Mouse (Mus musculus) testis, postnatal 10 days (tissue): Measurements from ENCODE around the gene Ccdc85b.
"Not testable (repeated sequence)": the region's sequence is repeated elsewhere in the genome, so short reads cannot be mapped to it uniquely, and the experiment has no call there.

Experiments used
- DNase-seq: peaks from one replicate; pipeline ENCODE4 v3.0.0; 2021; ENCODE audit warnings: low spot score

Ccdc85b gene

GRCm38 (mm10) chr19:5457746-5458442 lies at the start of gene Ccdc85b:
Gene Ccdc85b, minus strand, starts transcription at chr19:5457894.
- no peak for DNase-seq

GRCm38 (mm10) chr19:5503687-5504086 lies 46.0 kb upstream of the Ccdc85b start, which contains the start of gene 1700020D05Rik:
Gene 1700020D05Rik, minus strand, starts transcription at chr19:5503787.
- no peak for DNase-seq

GRCm38 (mm10) chr19:5500330-5500875 lies 42.7 kb upstream of the Ccdc85b start:
- no peak for DNase-seq

GRCm38 (mm10) chr19:5496052-5496370 lies 38.3 kb upstream of the Ccdc85b start:
- no peak for DNase-seq

- no peak for DNase-seq
Observed at GRCm38 (mm10) chr19:5495353-5496051, 37.8 kb upstream of the Ccdc85b start.

- no peak for DNase-seq
Observed at GRCm38 (mm10) chr19:5494314-5494713, 36.6 kb upstream of the Ccdc85b start.

- DNase-seq: not testable (repeated sequence)
Observed at GRCm38 (mm10) chr19:5493301-5493721, 35.6 kb upstream of the Ccdc85b start.

GRCm38 (mm10) chr19:5492641-5493040 lies 34.9 kb upstream of the Ccdc85b start:
- DNase-seq: no peak

- DNase-seq: peak; percentile 83
Observed at GRCm38 (mm10) chr19:5490898-5491708, 33.4 kb upstream of the Ccdc85b start.

GRCm38 (mm10) chr19:5490313-5490897 lies 32.7 kb upstream of the Ccdc85b start, which contains the start of gene Cfl1:
Gene Cfl1, plus strand, starts transcription at chr19:5490455.
- peak; percentile 96 for DNase-seq

- DNase-seq: not testable (repeated sequence)
Observed at GRCm38 (mm10) chr19:5489721-5490120, 32.0 kb upstream of the Ccdc85b start.

GRCm38 (mm10) chr19:5488878-5489571 lies 31.3 kb upstream of the Ccdc85b start:
- DNase-seq: peak; percentile 98

- DNase-seq: peak; percentile 98
Observed at GRCm38 (mm10) chr19:5487768-5488550, 30.3 kb upstream of the Ccdc85b start, which contains the start of gene Mus81. Gene Mus81, minus strand, starts transcription at chr19:5488402.

- DNase-seq: no peak
Observed at GRCm38 (mm10) chr19:5486771-5487170, 29.1 kb upstream of the Ccdc85b start.

- peak; percentile 64 for DNase-seq
Observed at GRCm38 (mm10) chr19:5486286-5486685, 28.6 kb upstream of the Ccdc85b start.

GRCm38 (mm10) chr19:5485821-5486220 lies 28.1 kb upstream of the Ccdc85b start:
- no peak for DNase-seq

GRCm38 (mm10) chr19:5485371-5485770 lies 27.7 kb upstream of the Ccdc85b start:
- DNase-seq: no peak

- no peak for DNase-seq
Observed at GRCm38 (mm10) chr19:5484496-5484895, 26.8 kb upstream of the Ccdc85b start.

GRCm38 (mm10) chr19:5483386-5484359 lies 26.0 kb upstream of the Ccdc85b start:
- DNase-seq: peak; percentile 40
